Mouse (Mus musculus): ENCODE measurements around the gene Mctp1. TPM values are rescaled to one million over a fixed set of nuclear protein-coding genes. Genes with fewer than 3 reads are reported as not detected.

The Mctp1 gene
- 22.6 TPM for polyA plus RNA-seq (2017; shearing (Covaris generic))

GRCm38 (mm10) chr13:76383972-76384663 is at the start of gene Mctp1:
Mctp1 (plus strand) TSS chr13:76384535.

Other genes with a start within 250 kb of the Mctp1 start
- not detected for gene Fam81b, start 79.5 kb upstream of the Mctp1 start, polyA plus RNA-seq (2017; shearing (Covaris generic))

Measured in inflammation-experienced regulatory T-cells, adult 16 weeks (primary cell).